Mouse (Mus musculus) adrenal gland, postnatal 4 days (tissue): ENCODE measurements around the gene Rtl8a. TPM values are rescaled to one million over a fixed set of nuclear protein-coding genes. Genes with fewer than 3 reads are reported as not detected.
"Not testable (repeated sequence)": the region's sequence is repeated elsewhere in the genome, so short reads cannot be mapped to it uniquely, and the experiment has no call there.

Source experiments
- DNase-seq, 2 experiments: peaks; one replicate each; pipeline ENCODE4 v3.0.0; 2021 to 2022; ENCODE audit warnings: low spot score in 2 of 2, mixed read lengths in 2 of 2
- long read RNA-seq, 2 experiments: library from polyadenylated mRNA; stranded (forward); transcript quantifications; one replicate each; pipeline ENCODE4 v2.0.0; 2021
- total RNA-seq, 2 experiments: library from RNA; stranded (reverse); gene quantifications; 2 replicates each; pipeline ENCODE4 v1.2.3; 2021

Gene Rtl8a
- 100 to 1,000 TPM; 145 to 168 TPM for total RNA-seq
- long read RNA-seq, experiment 1, transcript Rtl8a-201 (1 exons, 1,195 nt), result major isoform, 99 of 99 reads
- long read RNA-seq, experiment 1, partial matches to known transcripts, result 0 of 99 reads
- long read RNA-seq, experiment 1, other reads (novel, unspliced or antisense), result 0 of 99 reads
- long read RNA-seq, experiment 2, transcript Rtl8a-201 (1 exons, 1,195 nt), result major isoform, 92 of 92 reads
- long read RNA-seq, experiment 2, partial matches to known transcripts, result 0 of 92 reads
- long read RNA-seq, experiment 2, other reads (novel, unspliced or antisense), result 0 of 92 reads

DNA sequence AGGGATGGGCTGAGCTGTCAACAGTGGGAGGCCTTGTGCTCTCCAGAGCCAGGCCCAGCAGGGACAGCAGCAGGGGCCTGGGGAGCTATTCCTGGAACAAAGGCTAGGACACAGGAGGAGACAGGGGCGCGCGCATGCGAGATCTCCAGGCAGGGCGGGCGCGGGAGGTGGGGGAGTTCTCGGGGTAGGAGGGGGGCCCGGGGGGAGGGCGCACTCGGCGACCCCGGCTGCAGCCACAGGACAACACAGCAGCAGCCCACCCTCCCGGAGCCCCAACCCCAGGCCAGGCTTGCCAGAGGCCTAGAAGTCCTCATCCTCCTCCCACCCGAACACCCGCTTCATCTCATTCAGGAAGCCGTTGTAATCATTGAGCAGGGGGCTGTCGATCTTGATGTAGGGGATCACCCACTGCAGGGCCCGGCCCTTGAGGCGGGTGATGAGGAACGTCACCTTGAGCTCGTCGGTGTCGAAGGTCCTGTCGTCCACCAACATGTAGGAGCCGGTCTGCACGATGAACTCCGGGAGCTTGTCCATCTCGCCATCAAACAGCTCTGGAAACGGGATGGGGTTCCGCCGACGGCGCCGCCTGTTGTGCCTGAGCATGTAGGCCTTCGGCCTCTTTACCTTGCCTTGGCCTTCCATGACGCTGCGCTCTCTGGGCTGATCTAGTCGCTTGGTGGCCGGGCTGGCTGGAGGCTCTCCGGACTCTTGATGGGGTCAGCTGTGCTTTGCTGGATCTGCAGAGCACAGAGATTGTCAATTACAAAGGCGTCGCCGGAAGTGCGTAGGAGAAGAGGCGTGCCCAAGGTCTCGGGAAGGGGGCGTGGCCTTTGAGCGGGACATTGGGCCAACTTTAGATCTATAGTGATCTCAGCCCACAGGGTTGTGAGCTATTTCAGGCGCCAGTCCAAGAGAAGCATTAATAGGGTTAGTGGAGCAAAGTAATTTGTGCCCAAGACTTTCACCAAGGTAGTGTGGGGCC is at the start of gene Rtl8a:
TSS of gene Rtl8a (minus strand) at position 703 of the 982 bp plus-strand sequence.
- DNase-seq, result peak; percentile 45 to 60

GRCm38 (mm10) chrX:53693141-53693540 is 49.7 kb upstream of the Rtl8a start:
- no peak for DNase-seq

DNA sequence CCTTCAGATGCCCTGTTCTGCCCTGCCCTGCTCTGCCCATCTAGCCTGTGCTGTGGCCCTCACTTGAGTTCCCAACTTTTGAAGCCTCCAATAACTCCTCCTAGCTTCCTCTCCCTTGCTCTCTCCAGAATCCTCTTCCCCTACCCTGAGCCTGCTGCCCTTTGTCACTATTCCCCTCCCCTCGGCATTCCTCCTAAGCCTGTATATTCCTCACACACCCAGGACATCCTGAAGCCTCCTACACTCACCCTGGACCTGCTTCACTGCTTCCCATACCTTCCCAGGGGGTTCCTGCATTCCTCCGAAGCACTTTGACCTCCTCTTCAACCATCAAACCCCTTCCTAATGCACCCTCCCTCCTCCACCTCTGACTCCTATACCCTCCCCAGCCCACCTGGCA is 48.6 kb upstream of the Rtl8a start:
- DNase-seq, result no peak

DNA sequence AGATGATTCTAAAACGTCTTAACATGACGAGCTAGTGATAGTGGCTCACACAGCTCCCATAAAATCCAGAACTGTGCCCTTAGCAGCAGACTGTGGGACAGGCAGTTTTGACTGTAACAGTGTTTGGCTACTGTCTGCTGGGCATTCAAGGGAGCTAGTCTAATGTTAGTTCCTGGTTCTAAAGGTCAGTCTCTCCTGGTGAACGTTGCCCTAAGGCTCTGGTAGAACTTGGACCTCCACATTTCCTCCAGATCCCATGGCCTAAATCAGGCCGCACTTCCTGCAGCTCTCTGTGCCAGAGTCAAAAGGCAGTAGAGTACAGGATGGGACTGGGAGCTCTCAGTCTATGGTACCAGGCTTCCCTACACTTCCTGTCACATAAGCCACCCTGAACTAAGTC is 41.2 kb upstream of the Rtl8a start:
- DNase-seq, result not testable (repeated sequence)

DNA sequence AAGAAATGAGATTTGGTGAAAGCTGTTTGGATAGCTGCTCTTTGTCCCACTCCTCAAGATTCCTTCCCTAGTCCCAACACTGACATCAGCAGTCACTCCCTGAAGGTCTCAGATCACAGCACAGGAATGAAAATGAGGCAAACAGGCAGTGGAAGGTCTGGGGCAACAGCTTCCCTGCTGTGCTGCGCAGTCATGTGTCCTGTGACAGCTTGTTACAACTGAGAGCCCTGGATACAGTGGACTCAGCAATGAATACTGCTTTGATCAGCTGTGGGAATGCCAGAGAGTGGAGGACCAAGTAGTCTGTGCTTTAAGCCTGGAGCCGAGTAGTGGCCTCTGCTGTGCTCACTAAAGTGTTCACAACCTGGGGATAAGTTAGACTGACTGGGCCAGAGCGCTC is 39.2 kb upstream of the Rtl8a start:
- not testable (repeated sequence) for DNase-seq

GRCm38 (mm10) chrX:53676943-53677342 is 33.5 kb upstream of the Rtl8a start:
- peak in 1 of 2 experiments; percentile 36 for DNase-seq

- not testable (repeated sequence) for DNase-seq
Observed at GRCm38 (mm10) chrX:53670696-53671095, 27.2 kb upstream of the Rtl8a start.

- DNase-seq, result peak; percentile 14 to 52
Observed at GRCm38 (mm10) chrX:53670294-53670693, 26.8 kb upstream of the Rtl8a start, which contains the start of gene Rtl8b. Gene Rtl8b (minus strand): TSS chrX:53670408.

DNA sequence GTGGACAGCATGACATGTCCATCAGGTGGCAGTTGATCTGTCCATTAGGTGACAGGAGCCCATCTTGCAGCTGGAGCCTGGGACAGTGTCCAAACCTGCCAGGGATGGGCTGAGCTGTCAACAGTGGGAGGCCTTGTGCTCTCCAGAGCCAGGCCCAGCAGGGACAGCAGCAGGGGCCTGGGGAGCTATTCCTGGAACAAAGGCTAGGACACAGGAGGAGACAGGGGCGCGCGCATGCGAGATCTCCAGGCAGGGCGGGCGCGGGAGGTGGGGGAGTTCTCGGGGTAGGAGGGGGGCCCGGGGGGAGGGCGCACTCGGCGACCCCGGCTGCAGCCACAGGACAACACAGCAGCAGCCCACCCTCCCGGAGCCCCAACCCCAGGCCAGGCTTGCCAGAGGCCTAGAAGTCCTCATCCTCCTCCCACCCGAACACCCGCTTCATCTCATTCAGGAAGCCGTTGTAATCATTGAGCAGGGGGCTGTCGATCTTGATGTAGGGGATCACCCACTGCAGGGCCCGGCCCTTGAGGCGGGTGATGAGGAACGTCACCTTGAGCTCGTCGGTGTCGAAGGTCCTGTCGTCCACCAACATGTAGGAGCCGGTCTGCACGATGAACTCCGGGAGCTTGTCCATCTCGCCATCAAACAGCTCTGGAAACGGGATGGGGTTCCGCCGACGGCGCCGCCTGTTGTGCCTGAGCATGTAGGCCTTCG is 26.2 kb upstream of the Rtl8a start:
- not testable (repeated sequence) for DNase-seq

GRCm38 (mm10) chrX:53652917-53653316 is 9.4 kb upstream of the Rtl8a start:
- DNase-seq, result not testable (repeated sequence)

- DNase-seq, result no peak
Observed at GRCm38 (mm10) chrX:53645885-53646284, 2.4 kb upstream of the Rtl8a start.

GRCm38 (mm10) chrX:53642604-53642979 is 890 bp downstream of the Rtl8a start:
- DNase-seq, result not testable (repeated sequence)

DNA sequence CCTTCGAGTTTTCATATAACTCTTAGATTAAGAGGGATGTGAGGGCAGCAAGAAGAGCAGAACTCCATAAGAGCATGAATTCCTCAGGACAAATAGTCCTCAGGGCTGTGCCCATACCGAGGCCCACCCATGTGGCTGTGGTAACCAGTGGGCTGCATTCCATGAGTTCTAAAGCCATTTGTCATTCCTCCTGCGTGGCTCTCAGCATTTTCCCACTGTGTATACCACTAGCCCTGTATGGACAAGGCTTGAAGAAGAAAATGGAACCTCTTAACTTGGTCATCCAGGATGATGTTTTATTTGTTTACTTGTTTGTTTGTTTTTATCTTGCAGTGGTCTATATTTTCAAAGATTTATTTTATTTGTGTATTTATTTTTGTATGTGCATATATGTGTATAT is 5.4 kb downstream of the Rtl8a start:
- not testable (repeated sequence) for DNase-seq

DNA sequence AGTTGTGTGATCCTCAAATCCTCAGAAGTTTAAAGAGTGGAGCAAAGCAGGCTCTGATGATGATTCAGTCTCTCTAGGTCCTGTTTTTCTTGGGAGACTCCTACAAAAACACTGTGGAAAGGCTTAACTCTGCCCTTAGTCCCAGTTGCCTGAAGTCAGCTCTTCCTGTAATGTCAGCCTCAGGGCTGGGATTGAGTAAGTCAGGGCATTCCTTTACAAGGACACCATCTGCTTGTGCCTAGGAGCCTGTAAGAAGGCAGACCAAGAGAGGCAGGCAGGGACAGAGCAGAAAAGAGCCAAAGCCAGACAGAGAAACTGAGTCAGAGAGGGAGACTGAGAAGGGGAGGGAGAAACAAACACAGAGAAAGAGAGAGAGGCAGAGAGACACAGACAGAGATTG is 32.1 kb downstream of the Rtl8a start:
- DNase-seq, result not testable (repeated sequence)

GRCm38 (mm10) chrX:53610571-53610970 is 32.9 kb downstream of the Rtl8a start:
- peak in 1 of 2 experiments; percentile 7 for DNase-seq

DNA sequence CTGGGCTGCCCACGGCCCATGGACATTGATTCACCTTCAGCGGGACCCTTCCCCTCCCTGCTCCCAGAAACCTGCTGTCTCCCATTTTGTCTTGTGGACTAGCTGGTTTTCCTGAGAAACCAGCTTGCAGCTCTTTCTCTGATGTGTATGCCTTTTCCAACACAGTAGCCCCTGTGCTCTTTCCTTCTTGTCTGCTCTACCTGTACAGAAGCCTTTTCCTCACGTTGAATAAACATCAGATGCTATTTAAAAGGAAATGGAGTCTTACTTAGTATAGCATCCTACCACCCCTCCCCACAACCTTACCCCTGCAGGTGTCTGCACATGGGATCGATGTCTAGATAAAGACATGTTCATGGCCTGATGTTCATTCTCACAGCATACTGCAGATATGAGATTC is 34.6 kb downstream of the Rtl8a start, which contains the start of gene Gm14597:
TSS of gene Gm14597 (minus strand) at position 101 of the 400 bp plus-strand sequence.
- DNase-seq, result not testable (repeated sequence)

- DNase-seq, result no peak
Observed at GRCm38 (mm10) chrX:53608122-53608813, 35.2 kb downstream of the Rtl8a start.

DNA sequence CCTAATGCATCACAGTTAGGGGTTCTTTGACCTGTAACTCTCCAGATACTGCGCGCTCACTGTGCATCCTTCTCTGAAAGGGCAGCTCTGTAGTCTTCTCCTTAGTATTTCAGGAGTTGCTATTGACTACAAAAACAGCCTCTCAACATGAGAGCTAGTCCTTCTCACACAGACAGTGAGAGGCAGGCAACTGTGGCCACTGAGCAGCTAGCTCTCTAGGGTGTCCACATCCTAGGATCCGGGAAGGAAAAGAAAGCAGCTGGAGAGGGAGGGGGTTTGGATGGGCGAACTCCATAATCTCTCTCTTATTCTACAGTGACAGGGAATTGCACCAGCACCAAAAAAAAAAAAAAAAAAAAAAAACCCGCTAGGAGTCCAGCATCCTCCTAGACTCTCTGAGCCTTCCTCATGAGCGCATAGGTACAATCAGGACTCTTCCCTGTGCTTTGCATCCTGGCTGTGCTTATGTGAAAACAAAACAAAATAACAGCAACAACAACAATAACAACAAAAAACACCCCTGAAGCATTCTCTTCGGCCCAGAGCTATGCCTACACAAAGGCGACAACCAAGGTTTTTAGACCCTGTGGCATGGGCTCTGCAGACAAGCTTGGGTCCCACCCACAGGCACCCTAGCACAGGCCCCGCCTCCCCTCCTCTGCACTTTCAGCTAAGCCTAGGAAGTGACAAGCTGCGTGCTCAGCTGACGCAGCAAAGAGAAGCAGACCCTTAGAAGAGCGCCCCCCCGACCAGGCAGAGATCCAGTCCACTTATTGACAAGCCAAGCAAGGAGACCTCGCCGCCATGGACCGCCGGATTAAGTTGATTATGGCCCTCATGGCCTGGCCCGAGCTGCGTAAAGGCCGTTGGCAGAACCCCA is 36.0 kb downstream of the Rtl8a start, which contains the start of gene Rtl8c:
TSS of gene Rtl8c (plus strand) at position 791 of the 880 bp plus-strand sequence.
- peak in 1 of 2 experiments; percentile 28 for DNase-seq

GRCm38 (mm10) chrX:53606176-53606575 is 37.3 kb downstream of the Rtl8a start:
- not testable (repeated sequence) for DNase-seq
